Mouse (Mus musculus) adrenal gland, postnatal 25 days (tissue): ENCODE measurements around the gene Atp2b1. TPM values are rescaled to one million over a fixed set of nuclear protein-coding genes. Genes with fewer than 3 reads are reported as not detected.

ENCODE experiments used
- DNase-seq: peaks from one replicate; pipeline ENCODE4 v3.0.0; 2021; ENCODE audit warnings: mixed read lengths
- long read RNA-seq: library from polyadenylated mRNA; stranded (forward); transcript quantifications from one replicate; pipeline ENCODE4 v2.0.0, GENCODE M21; 2021
- total RNA-seq: library from RNA; stranded (reverse); gene quantifications from 2 replicates; pipeline ENCODE4 v1.2.3, GENCODE M21; 2021

Atp2b1 gene
- total RNA-seq = 48.2 and 54.6 TPM in 2 replicates
- long read RNA-seq, partial matches to known transcripts = 13 of 34 reads
- long read RNA-seq, other reads (novel, unspliced or antisense) = 21 of 34 reads

- peak; percentile 97 for DNase-seq
Measured at GRCm38 (mm10) chr10:98913961-98914809, at the start of gene Atp2b1. Gene Atp2b1, plus strand, starts transcription at chr10:98914406.

- no peak for DNase-seq
Measured at GRCm38 (mm10) chr10:98864851-98865250, 49.4 kb upstream of the Atp2b1 start.

- DNase-seq = no peak
Measured at GRCm38 (mm10) chr10:98866836-98867370, 47.3 kb upstream of the Atp2b1 start.

GRCm38 (mm10) chr10:98868351-98868908 lies 45.8 kb upstream of the Atp2b1 start:
- no peak for DNase-seq

- no peak for DNase-seq
Measured at GRCm38 (mm10) chr10:98877855-98878254, 36.4 kb upstream of the Atp2b1 start.

DNA sequence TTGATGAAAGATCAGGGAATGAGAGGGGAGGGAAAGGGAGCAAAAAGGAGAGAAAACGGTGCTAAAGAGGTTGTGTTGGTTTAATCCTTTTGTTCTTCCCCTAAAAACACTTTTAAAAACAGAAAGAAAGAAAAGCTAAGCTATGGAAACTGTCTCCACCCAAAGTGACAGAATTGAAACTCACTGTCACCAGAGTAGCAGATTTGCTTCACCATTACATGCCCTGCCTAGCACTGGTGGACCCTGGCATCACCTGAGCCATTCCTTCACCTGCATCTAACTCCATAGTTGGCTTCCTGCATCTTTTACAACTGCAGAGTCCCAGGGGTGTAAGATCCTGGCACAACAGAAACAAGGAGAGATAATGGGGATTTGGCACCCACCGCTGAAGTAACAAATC lies 35.6 kb upstream of the Atp2b1 start:
- DNase-seq = no peak

GRCm38 (mm10) chr10:98880057-98880456 lies 34.1 kb upstream of the Atp2b1 start:
- peak; percentile 9 for DNase-seq

DNA sequence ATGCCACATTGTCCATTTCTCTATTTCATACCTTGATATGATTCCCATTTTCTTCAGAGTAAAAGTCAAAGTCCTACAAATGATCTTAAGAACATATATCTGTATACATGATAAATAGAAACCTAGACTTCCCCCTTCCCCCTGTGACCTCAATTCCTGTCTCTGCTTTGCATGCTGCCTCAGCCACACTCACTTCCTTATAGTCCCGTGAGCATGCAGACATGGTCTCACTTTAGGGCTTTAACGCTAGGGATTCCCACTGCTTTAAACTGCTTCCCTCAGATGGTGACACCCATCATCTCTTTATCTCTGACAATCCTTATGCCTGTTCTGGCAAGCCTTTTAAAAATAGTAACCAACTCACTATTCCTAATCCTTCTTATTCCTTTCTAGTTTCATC lies 33.5 kb upstream of the Atp2b1 start:
- DNase-seq = no peak

DNA sequence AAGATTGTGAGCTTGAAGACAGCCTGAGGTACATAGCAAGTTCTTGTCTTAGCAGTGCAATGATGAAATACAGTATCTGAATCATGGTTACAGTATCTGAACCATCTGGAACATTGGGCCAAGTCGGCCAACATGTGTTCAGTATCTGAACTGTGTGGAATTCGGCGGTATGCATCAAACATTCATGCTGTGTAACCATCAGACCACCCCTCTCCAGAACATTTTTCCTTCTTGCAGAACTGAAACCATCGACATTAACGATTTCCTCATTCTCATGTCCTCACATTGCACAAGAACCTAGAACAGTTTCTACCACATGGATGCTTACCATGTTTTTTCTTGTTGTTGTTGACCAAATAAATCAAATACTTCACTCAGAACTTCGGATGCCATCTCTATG lies 32.7 kb upstream of the Atp2b1 start:
- DNase-seq = no peak

GRCm38 (mm10) chr10:98882587-98882986 lies 31.6 kb upstream of the Atp2b1 start:
- no peak for DNase-seq

DNA sequence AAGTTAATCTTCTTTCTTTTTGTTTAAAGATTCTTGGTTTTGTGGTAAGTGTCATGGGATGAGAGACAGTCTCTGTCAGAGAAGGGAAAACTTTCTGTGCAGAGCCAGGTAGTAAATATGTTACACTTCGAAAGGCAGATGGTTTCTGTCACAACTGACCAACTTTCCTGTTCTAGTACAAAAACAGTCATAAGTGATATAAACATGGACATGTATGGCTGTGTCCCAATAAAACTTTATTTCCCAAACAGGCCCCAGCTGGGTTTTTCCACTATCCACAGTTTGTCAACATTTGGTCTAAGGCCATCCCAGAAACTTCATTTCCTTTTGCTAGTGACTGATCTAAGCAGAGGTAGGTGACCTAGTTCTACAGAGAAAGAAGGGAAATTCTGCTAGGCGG lies 29.8 kb upstream of the Atp2b1 start:
- no peak for DNase-seq

DNA sequence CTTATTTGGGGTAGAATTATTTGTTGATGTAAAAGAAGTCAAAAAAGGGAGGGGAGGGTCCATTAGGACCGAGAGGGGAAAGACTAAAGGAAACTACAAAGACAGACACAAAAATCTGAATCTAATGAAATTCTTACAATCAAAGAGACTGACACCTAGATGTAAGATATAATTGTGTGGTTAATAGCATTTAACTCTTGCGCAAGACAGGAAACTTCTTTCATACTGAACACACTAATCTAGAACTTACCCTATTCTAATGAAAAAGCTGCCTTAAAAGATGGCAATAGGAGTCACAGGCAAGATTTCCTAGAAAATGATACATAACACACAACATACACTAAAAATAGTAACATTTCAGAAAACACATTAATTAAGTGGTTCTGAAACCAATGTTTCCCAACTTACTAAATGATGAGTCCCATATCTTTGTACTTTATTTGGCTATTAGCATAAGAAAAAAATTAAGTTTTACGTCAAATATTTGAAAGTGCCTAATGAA lies 27.4 kb upstream of the Atp2b1 start:
- DNase-seq = no peak

DNA sequence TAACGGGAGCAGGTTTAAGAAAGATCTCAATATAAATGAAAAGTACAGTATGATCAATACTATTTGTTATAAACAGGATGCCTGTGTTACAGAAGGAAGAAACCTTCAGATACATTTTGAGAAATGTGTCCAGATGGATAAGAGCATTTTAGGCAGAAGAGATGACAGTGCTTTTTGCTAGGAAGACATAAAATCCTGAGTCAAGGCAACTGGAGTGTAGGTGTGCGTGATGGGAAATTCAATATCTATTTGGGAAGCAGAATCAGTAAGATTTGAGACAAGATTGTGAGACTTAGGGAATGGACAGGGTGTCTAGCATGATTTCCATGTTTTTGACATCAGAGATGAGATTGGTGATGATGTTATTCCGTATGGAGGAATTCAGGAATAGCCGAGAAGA lies 22.8 kb upstream of the Atp2b1 start:
- DNase-seq = no peak

DNA sequence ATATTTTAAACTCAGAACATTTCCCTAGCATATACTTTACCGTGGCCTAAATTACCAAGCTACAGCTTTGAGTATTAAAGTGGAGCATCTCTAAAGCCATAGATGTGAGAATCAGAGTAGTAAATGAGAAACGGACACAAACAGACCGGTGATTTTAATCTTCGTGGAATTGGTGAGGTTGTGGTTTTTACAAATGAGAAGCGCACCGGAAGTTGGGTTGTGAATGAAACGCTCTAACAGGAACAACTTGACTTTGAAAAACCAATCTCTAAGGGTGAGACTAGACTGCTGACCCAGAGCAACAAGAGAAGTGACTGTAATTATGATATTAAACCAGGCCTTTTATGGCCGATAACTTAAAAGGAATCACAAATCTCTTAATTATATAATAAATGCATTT lies 16.7 kb upstream of the Atp2b1 start:
- DNase-seq = no peak

DNA sequence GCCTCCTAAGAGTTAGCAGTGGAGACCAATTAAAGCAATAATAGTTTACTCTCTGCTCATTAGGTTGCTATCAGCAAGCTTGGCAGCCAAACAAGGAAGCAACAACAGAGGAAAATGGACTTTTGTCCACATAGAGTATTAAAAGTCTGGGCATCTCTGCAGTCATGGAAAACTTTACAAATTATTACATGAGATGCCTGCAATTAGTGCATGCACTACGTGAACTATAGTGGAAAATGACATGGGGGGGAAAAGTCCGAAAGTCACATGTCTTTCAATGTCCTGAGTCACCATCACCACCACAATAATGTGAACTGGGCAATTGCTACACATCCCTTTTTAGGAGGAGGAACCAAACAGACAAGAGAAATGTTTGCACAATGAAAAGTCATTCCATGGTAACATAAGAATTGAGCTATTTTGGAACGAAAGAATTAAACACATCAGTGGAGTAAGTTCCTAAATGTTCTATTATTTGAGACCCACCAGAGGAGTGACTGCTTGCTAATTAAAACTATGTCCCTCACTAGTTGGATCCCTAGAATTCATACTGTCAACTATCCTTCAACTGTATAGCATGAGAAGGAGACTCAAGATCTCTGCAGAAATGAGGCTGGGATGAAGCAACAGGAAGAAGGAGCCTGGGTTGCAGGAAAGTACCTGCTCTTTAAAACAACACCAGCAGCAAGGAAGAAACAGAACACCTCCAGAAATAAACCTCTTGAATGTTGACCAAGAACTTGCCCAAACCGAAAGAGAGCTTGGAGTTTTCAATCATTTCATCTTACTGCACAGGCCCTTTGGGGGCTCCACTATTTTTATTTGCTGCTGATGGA lies 16.1 kb upstream of the Atp2b1 start:
- DNase-seq = no peak

GRCm38 (mm10) chr10:98901533-98901932 lies 12.7 kb upstream of the Atp2b1 start:
- no peak for DNase-seq

DNA sequence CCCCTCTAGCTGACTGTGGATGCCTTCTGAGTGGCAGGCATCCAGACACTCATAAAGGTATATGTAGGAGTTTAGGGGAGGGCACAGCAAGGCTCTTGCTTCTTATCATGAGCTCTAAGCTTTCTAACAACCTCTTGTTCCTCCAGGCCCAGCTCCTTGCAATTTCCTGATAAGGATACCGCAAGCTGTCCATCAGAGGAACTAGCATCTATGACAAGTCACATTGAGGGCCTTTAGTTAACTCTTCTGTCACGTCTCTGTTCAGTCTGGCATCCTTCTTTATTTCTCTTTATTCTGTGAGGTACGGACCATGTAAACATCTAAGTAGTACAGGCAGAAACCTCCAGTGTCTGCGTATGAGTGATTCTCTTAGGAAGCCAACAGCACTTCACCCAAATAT lies 8.2 kb upstream of the Atp2b1 start:
- DNase-seq = no peak

DNA sequence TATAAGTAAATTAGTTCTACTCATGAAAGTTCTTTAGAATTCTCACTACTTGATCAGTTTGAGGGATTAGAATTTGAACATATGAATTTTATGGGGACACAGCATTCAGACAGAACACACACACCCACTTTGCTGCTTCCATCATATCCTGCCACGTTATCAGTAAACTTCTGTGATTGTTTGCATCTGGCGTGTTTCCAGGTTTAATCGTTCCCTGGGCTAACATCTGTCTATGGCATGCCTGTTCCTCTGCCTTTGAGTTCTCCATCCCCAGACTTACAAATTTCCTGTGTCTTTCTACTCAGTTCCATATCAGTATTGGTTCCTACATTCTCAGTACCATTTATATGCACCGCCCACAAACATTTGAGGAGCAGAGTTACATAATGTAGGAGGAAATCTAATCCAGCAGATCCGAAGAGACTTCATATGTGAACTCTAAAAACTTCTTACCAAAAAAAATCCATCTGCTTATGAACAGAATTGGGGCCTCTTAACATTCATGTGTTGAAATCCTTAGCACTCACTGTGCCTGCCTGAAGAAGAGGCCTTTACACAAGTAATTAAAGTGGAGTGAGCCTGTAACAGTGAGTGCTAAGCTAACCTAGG lies 7.2 kb upstream of the Atp2b1 start:
- DNase-seq = no peak

- DNase-seq = no peak
Measured at GRCm38 (mm10) chr10:98913610-98913960, 621 bp upstream of the Atp2b1 start.

- DNase-seq = peak; percentile 88
Measured at GRCm38 (mm10) chr10:98914810-98915241, 620 bp downstream of the Atp2b1 start.

GRCm38 (mm10) chr10:98915398-98915931 lies 1.3 kb downstream of the Atp2b1 start:
- DNase-seq = peak; percentile 40
